Mouse (Mus musculus): ENCODE measurements around the gene Tbc1d2b. TPM values are rescaled to one million over a fixed set of nuclear protein-coding genes. Genes with fewer than 3 reads are reported as not detected.

Gene Tbc1d2b
- polyA plus RNA-seq, 2 experiments, result 6.5 to 9.8 TPM

- Histone ChIP-seq H3K9me3 (ENCODE audit: control insufficient read depth, low read length) (no peaks in the 10 kb centered on the region), H3K36me3 (replicated peaks; ENCODE audit: control insufficient read depth, insufficient read depth, low read depth) (no peaks in the 10 kb centered on the region), H3K4me2 (ENCODE audit: low read depth) (no peak overlapping the region), H3K4me1 (replicated peaks; ENCODE audit: control insufficient read depth in 2 of 2, insufficient read depth in 2 of 2, low read length in 1 of 2) (peaks cover 0 to 3% of the 10 kb centered on the region in 2 experiments; a peak in 1 of 4 replicates), H3K4me3 (ENCODE audit: insufficient read depth in 1 of 2, low read depth in 2 of 2, low read length in 2 of 2) (no peak overlapping the region), H3K27ac (no peak overlapping the region), H3K27me3 (ENCODE audit: control insufficient read depth, insufficient read depth, low read length) (no peaks in the 10 kb centered on the region), H3K9ac (replicated peaks) (no peak overlapping the region)
- DNase-seq (ENCODE audit: low read depth in 3 of 3, low spot score in 3 of 3), result no peak
- 51% methylated on average over 4 of the region's 4 CpGs for WGBS (ENCODE audit: insufficient replicate concordance)
- TF ChIP-seq CTCF (IDR thresholded peaks at IDR 0.05; ENCODE audit: low read depth), result no peak
- no peak for TF ChIP-seq EP300 (IDR thresholded peaks at IDR 0.05; ENCODE audit: low read depth)
- no peak for ATAC-seq (ENCODE audit: insufficient read depth)
Measured at GRCm38 (mm10) chr9:90302670-90303069, 32.1 kb upstream of the Tbc1d2b start.

DNA sequence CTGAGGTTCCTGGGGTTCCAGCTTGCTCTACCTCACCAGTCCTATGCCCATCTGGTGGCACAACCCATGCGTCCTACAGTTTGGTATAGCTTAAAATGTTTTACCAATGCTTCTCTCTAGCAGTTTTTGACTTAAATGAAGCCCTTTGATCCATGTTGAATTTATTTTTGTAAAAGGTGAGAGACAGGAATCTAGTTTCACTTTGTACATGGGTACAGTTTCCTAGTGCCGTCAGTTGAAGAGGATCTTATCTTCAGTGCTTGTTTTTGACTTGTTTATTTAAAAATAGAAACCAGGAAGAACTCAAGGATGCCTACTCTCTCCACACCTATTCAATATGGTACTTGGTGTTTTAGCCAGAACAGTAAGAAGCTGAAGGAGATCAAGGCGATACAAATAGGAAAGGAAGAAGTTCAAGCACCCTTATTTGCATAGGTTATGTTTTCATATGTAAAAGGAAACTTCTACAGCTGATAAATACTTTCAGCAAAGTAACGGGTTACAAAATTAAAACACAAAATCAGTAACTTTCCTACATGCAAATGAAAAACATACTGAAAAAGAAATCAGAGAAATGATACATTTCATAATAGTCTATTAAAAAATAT is 30.6 kb upstream of the Tbc1d2b start:
- H3K4me1 ChIP-seq (replicated peaks; ENCODE audit: control insufficient read depth in 2 of 2, insufficient read depth in 2 of 2, low read length in 1 of 2), result peaks cover 0 to 3% of the 10 kb centered on the region in 2 experiments; a peak in 1 of 4 replicates
- H3K4me2 ChIP-seq (ENCODE audit: low read depth), result no peak overlapping the region
- DNase-seq (ENCODE audit: low read depth in 3 of 3, low spot score in 3 of 3) (no peak), ATAC-seq (ENCODE audit: insufficient read depth) (no peak)
- no peak for TF ChIP-seq CTCF (IDR thresholded peaks at IDR 0.05; ENCODE audit: low read depth)
- no peak for TF ChIP-seq EP300 (IDR thresholded peaks at IDR 0.05; ENCODE audit: low read depth)
- H3K9ac ChIP-seq (replicated peaks), result no peak overlapping the region
- no peak overlapping the region for H3K4me3 ChIP-seq (ENCODE audit: insufficient read depth in 1 of 2, low read depth in 2 of 2, low read length in 2 of 2)
- no peaks in the 10 kb centered on the region for H3K27me3 ChIP-seq (ENCODE audit: control insufficient read depth, insufficient read depth, low read length)
- no peak overlapping the region for H3K27ac ChIP-seq
- H3K36me3 ChIP-seq (replicated peaks; ENCODE audit: control insufficient read depth, insufficient read depth, low read depth), result no peaks in the 10 kb centered on the region
- H3K9me3 ChIP-seq (ENCODE audit: control insufficient read depth, low read length), result no peaks in the 10 kb centered on the region
- 55% methylated on average over 4 of the region's 4 CpGs for WGBS (ENCODE audit: insufficient replicate concordance)

DNA sequence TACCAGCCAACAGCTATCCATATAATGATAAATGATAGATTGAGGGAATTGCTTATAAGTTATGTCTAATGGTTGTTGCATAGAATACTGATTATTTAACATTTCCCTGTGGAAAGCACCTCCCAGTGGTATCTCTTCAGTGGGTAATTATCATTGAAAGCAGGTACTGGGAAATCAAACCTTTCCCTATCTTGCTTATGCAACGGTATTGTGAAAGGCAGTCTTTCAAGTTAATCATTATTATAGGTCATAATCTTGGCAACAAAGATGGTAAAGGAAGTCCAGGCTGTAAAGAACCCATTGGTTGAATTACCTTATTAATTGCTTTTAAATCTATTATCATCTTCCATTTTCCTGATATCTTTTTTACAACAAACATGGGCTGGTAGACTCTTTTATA is 27.0 kb upstream of the Tbc1d2b start:
- no peak overlapping the region for H3K27ac ChIP-seq
- H3K36me3 ChIP-seq (replicated peaks; ENCODE audit: control insufficient read depth, insufficient read depth, low read depth), result no peaks in the 10 kb centered on the region
- no peak for DNase-seq (ENCODE audit: low read depth in 3 of 3, low spot score in 3 of 3)
- no peak overlapping the region for H3K4me3 ChIP-seq (ENCODE audit: insufficient read depth in 1 of 2, low read depth in 2 of 2, low read length in 2 of 2)
- no peaks in the 10 kb centered on the region for H3K9me3 ChIP-seq (ENCODE audit: control insufficient read depth, low read length)
- H3K27me3 ChIP-seq (ENCODE audit: control insufficient read depth, insufficient read depth, low read length), result no peaks in the 10 kb centered on the region
- ATAC-seq (ENCODE audit: insufficient read depth), result no peak
- TF ChIP-seq CTCF (IDR thresholded peaks at IDR 0.05; ENCODE audit: low read depth), result no peak
- no peak for TF ChIP-seq EP300 (IDR thresholded peaks at IDR 0.05; ENCODE audit: low read depth)
- WGBS (ENCODE audit: insufficient replicate concordance), result 35% methylated on average over 1 of the region's 1 CpGs
- no peak overlapping the region for H3K4me2 ChIP-seq (ENCODE audit: low read depth)
- H3K4me1 ChIP-seq (replicated peaks; ENCODE audit: control insufficient read depth in 2 of 2, insufficient read depth in 2 of 2, low read length in 1 of 2), result 0 out of 4 replicates have a peak, but pooled peaks cover 2 to 3% of the 10 kb centered on the region in 2 experiments
- H3K9ac ChIP-seq (replicated peaks), result no peak overlapping the region

DNA sequence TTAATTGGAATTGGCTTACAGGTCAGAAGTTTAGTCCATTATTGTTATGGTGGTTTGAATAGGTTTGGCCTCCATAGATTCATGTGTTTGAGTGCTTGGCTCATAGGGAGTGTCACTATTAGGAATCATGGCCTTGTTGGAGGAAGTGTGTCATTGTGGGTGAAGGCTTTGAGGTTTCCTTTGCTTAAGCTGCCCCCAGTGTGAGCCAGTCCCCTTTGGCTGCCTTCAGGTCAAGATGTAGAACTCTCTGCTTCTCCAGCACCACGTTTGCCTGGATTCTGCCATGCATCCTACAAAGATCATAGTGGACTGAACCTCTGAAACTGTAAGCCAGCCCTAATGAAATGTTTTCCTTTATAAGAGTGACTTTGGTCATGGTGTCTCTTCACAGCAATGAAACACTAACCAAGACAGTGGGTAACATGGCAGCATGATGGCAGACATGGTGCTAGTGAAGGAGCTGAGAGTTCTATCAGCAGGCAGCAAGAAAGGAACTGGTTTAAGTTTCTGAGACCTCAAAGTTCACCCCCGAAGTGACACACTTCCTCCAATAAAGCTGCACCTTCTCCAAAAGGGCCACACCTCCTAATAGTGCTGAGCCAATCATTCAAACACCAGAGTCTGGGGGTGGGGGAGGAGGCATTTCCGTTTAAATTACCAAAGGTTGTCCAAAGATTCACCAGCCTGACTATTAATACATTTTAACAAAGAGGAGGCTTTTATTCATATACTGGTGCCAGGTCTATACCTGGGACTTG is 23.2 kb upstream of the Tbc1d2b start:
- Histone ChIP-seq H3K27me3 (ENCODE audit: control insufficient read depth, insufficient read depth, low read length) (no peaks in the 10 kb centered on the region), H3K4me2 (ENCODE audit: low read depth) (no peak overlapping the region), H3K9ac (replicated peaks) (no peak overlapping the region), H3K27ac (no peak overlapping the region), H3K4me3 (ENCODE audit: insufficient read depth in 1 of 2, low read depth in 2 of 2, low read length in 2 of 2) (no peak overlapping the region), H3K4me1 (replicated peaks; ENCODE audit: control insufficient read depth in 2 of 2, insufficient read depth in 2 of 2, low read length in 1 of 2) (0 out of 4 replicates have a peak, but pooled peaks cover 2 to 3% of the 10 kb centered on the region in 2 experiments), H3K36me3 (replicated peaks; ENCODE audit: control insufficient read depth, insufficient read depth, low read depth) (no peaks in the 10 kb centered on the region), H3K9me3 (ENCODE audit: control insufficient read depth, low read length) (no peaks in the 10 kb centered on the region)
- ATAC-seq (ENCODE audit: insufficient read depth) (0 out of 2 replicates have a peak, but pooled peaks have one; percentile 21), DNase-seq (ENCODE audit: low read depth in 3 of 3, low spot score in 3 of 3) (no peak)
- TF ChIP-seq EP300 (IDR thresholded peaks at IDR 0.05; ENCODE audit: low read depth), result no peak
- TF ChIP-seq CTCF (IDR thresholded peaks at IDR 0.05; ENCODE audit: low read depth), result no peak
- 21% methylated on average over 3 of the region's 3 CpGs for WGBS (ENCODE audit: insufficient replicate concordance)

DNA sequence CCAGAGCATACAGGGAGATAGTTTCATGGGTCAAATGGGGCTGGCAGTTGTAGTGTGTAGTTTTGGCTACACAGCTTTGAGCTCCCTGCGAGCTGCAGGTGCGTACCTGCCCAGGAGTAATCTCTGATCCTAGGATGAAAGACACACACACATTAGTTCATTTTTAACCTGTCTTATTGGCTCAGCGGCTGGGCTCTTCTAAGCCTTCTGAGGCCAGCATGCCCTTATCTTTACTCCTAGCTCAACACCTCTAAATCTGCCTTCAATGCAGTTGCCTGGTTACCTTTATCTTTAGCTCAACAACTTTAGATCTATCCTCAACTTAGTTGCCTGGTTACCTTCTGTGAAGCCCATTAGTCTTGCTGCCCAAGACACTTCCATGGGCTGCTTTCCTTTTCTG is 7.8 kb upstream of the Tbc1d2b start:
- 66% methylated on average over 3 of the region's 3 CpGs for WGBS (ENCODE audit: insufficient replicate concordance)
- H3K27me3 ChIP-seq (ENCODE audit: control insufficient read depth, insufficient read depth, low read length), result no peaks in the 10 kb centered on the region
- no peak overlapping the region for H3K4me2 ChIP-seq (ENCODE audit: low read depth)
- no peak overlapping the region for H3K4me3 ChIP-seq (ENCODE audit: insufficient read depth in 1 of 2, low read depth in 2 of 2, low read length in 2 of 2)
- no peaks in the 10 kb centered on the region for H3K36me3 ChIP-seq (replicated peaks; ENCODE audit: control insufficient read depth, insufficient read depth, low read depth)
- no peaks in the 10 kb centered on the region for H3K9me3 ChIP-seq (ENCODE audit: control insufficient read depth, low read length)
- TF ChIP-seq CTCF (IDR thresholded peaks at IDR 0.05; ENCODE audit: low read depth), result no peak
- ATAC-seq (ENCODE audit: insufficient read depth) (peak; percentile 18; the same call in 1 of the 2 replicates), DNase-seq (ENCODE audit: low read depth in 3 of 3, low spot score in 3 of 3) (no peak)
- H3K4me1 ChIP-seq (replicated peaks; ENCODE audit: control insufficient read depth in 2 of 2, insufficient read depth in 2 of 2, low read length in 1 of 2), result peaks cover 9 to 15% of the 10 kb centered on the region in 2 experiments
- H3K27ac ChIP-seq, result no peak overlapping the region
- no peak overlapping the region for H3K9ac ChIP-seq (replicated peaks)

Measured in liver, embryonic 14.5 days (tissue).